Mouse (Mus musculus) hindbrain, embryonic 11.5 days (tissue): Measurements from ENCODE around the gene Elmo2. TPM values are rescaled to one million over a fixed set of nuclear protein-coding genes. Genes with fewer than 3 reads are reported as not detected.

Experiments used
- ATAC-seq: fragments of 200-750 bp; cut with Nextera tagmentation; 2 replicates; pipeline ENCODE4 v1.8.0; 2017; ENCODE audit warnings: mild to moderate bottlenecking, moderate TSS enrichment, moderate library complexity; ENCODE audit not compliant: low FRiP score
- DNase-seq: peaks from one replicate; pipeline ENCODE4 v3.0.0-alpha.2; 2015; ENCODE audit warnings: low spot score
- H3K27ac ChIP-seq: fragments of 300-500 bp; sonication (generic); 2 replicates; pipeline ENCODE4 v1.5.1; 2014; ENCODE audit warnings: mild to moderate bottlenecking, low read depth, low read length
- H3K27me3 ChIP-seq: fragments of 300-500 bp; sonication (generic); 2 replicates; pipeline ENCODE4 v1.6.1; 2014; ENCODE audit warnings: mild to moderate bottlenecking, low read length, moderate library complexity, mixed read lengths; ENCODE audit not compliant: control insufficient read depth, insufficient read depth
- H3K36me3 ChIP-seq: fragments of 300-500 bp; sonication (generic); 2 replicates; pipeline ENCODE4 v1.6.1; 2014; ENCODE audit warnings: mild to moderate bottlenecking, low read length, moderate library complexity, mixed read lengths; ENCODE audit not compliant: control insufficient read depth, insufficient read depth
- H3K4me1 ChIP-seq: fragments of 300-500 bp; sonication (generic); replicated peaks from 2 replicates; pipeline ENCODE4 v1.6.1; 2014; ENCODE audit warnings: low read length, mixed read lengths; ENCODE audit not compliant: control insufficient read depth, insufficient read depth
- H3K4me2 ChIP-seq: fragments of 300-500 bp; sonication (generic); replicated peaks from 2 replicates; pipeline ENCODE4 v1.6.1; 2014; ENCODE audit warnings: mild to moderate bottlenecking, low read depth, low read length
- H3K4me3 ChIP-seq: fragments of 300-500 bp; sonication (generic); 2 replicates; pipeline ENCODE4 v1.5.1; 2014; ENCODE audit warnings: low read depth, low read length
- H3K9ac ChIP-seq: fragments of 300-500 bp; sonication (generic); 2 replicates; pipeline ENCODE4 v1.6.1; 2014; ENCODE audit warnings: low read depth, low read length
- H3K9me3 ChIP-seq: fragments of 300-500 bp; sonication (generic); 2 replicates; pipeline ENCODE4 v1.6.1; 2016; ENCODE audit warnings: low read length; ENCODE audit not compliant: control insufficient read depth
- WGBS: fragments of 180-500 bp; shearing (Covaris S2); extraction: QIAGEN DNeasy Blood & Tissue Kit; methylation state at CpG from one replicate; pipeline ENCODE4 v1.1.7; 2014; 5-methylcytosine and 5-hydroxymethylcytosine counted together
- polyA plus RNA-seq: library from polyadenylated mRNA; unstranded; fragments of >200 nt; fragmentation: Nextera tagmentation; extraction: Ambion mirVana; gene quantifications from 2 replicates; pipeline ENCODE4 v1.2.1, GENCODE M21; 2014

Elmo2 gene
- polyA plus RNA-seq, 1 experiment from 2014 or later, result 76.7 TPM

- 91% methylated on average over 3 of the region's 3 CpGs for WGBS
- DNase-seq (no peak), ATAC-seq (no peak)
- no peak overlapping the region for H3K27ac ChIP-seq
- no peaks in the 10 kb centered on the region for H3K36me3 ChIP-seq
- H3K9me3 ChIP-seq, result no peaks in the 10 kb centered on the region
- H3K4me3 ChIP-seq, result no peak overlapping the region
- H3K27me3 ChIP-seq, result no peaks in the 10 kb centered on the region
- H3K9ac ChIP-seq, result no peak overlapping the region
- H3K4me2 ChIP-seq, result no peak overlapping the region
- H3K4me1 ChIP-seq, result peaks cover 6% of the 10 kb centered on the region
These were observed 42.6 kb downstream of the Elmo2 start for GRCm38 (mm10) chr2:165283644-165284043.

- Histone ChIP-seq H3K4me1 (peaks cover 2% of the 10 kb centered on the region; the same call in 1 of the 2 replicates), H3K27me3 (no peaks in the 10 kb centered on the region), H3K36me3 (no peaks in the 10 kb centered on the region), H3K9me3 (no peaks in the 10 kb centered on the region), H3K4me3 (no peak overlapping the region), H3K27ac (no peak overlapping the region), H3K9ac (no peak overlapping the region), H3K4me2 (no peak overlapping the region)
- no peak for DNase-seq
- 60% methylated on average over 3 of the region's 6 CpGs for WGBS
- no peak for ATAC-seq
These were observed 44.4 kb downstream of the Elmo2 start for GRCm38 (mm10) chr2:165281779-165282311.

GRCm38 (mm10) chr2:165279351-165279750 lies 46.9 kb downstream of the Elmo2 start:
- no peaks in the 10 kb centered on the region for H3K9me3 ChIP-seq
- peaks cover 5% of the 10 kb centered on the region; the same call in 1 of the 2 replicates for H3K4me1 ChIP-seq
- H3K27ac ChIP-seq, result no peak overlapping the region
- H3K9ac ChIP-seq, result no peak overlapping the region
- ATAC-seq (no peak), DNase-seq (no peak)
- H3K27me3 ChIP-seq, result no peaks in the 10 kb centered on the region
- no peaks in the 10 kb centered on the region for H3K36me3 ChIP-seq
- 66% methylated on average over 10 of the region's 10 CpGs for WGBS
- H3K4me2 ChIP-seq, result no peak overlapping the region
- no peak overlapping the region for H3K4me3 ChIP-seq

- DNase-seq, result no peak
- Histone ChIP-seq H3K27ac (no peak overlapping the region), H3K9me3 (no peaks in the 10 kb centered on the region), H3K4me1 (peaks cover 5% of the 10 kb centered on the region; the same call in 1 of the 2 replicates), H3K4me2 (no peak overlapping the region), H3K4me3 (no peak overlapping the region), H3K9ac (no peak overlapping the region), H3K36me3 (no peaks in the 10 kb centered on the region), H3K27me3 (no peaks in the 10 kb centered on the region)
- 74% methylated on average over 5 of the region's 5 CpGs for WGBS
- no peak for ATAC-seq
These were observed 49.0 kb downstream of the Elmo2 start for GRCm38 (mm10) chr2:165277188-165277740.

- H3K9ac ChIP-seq, result no peak overlapping the region
- no peaks in the 10 kb centered on the region for H3K36me3 ChIP-seq
- peaks cover 5% of the 10 kb centered on the region; the same call in 1 of the 2 replicates for H3K4me1 ChIP-seq
- peak overlapping the region; percentile 37; the same call in 1 of the 2 replicates for H3K27ac ChIP-seq
- DNase-seq, result peak; percentile 74
- WGBS, result 32% methylated on average over 8 of the region's 8 CpGs
- H3K27me3 ChIP-seq, result no peaks in the 10 kb centered on the region
- H3K9me3 ChIP-seq, result no peaks in the 10 kb centered on the region
- no peak overlapping the region for H3K4me2 ChIP-seq
- ATAC-seq, result peak; percentile 36; the same call in 1 of the 2 replicates
- H3K4me3 ChIP-seq, result no peak overlapping the region
These were observed 50.5 kb downstream of the Elmo2 start for GRCm38 (mm10) chr2:165275824-165276223.

- 41% methylated on average over 8 of the region's 8 CpGs for WGBS
- peaks cover 5% of the 10 kb centered on the region; the same call in 1 of the 2 replicates for H3K4me1 ChIP-seq
- H3K27ac ChIP-seq, result peak overlapping the region; percentile 37; the same call in 1 of the 2 replicates
- H3K9ac ChIP-seq, result no peak overlapping the region
- ATAC-seq (peak; percentile 60), DNase-seq (peak; percentile 36)
- H3K4me2 ChIP-seq, result no peak overlapping the region
- H3K36me3 ChIP-seq, result no peaks in the 10 kb centered on the region
- H3K4me3 ChIP-seq, result no peak overlapping the region
- H3K9me3 ChIP-seq, result no peaks in the 10 kb centered on the region
- no peaks in the 10 kb centered on the region for H3K27me3 ChIP-seq
These were observed 51.1 kb downstream of the Elmo2 start for GRCm38 (mm10) chr2:165275124-165275640.

GRCm38 (mm10) chr2:165273589-165273988 lies 52.7 kb downstream of the Elmo2 start:
- Histone ChIP-seq H3K9me3 (no peaks in the 10 kb centered on the region), H3K4me3 (no peak overlapping the region), H3K27me3 (no peaks in the 10 kb centered on the region), H3K36me3 (no peaks in the 10 kb centered on the region), H3K4me2 (no peak overlapping the region), H3K9ac (no peak overlapping the region), H3K27ac (no peak overlapping the region), H3K4me1 (peaks cover 5% of the 10 kb centered on the region; the same call in 1 of the 2 replicates)
- 27% methylated on average over 4 of the region's 4 CpGs for WGBS
- peak; percentile 33 for DNase-seq
- ATAC-seq, result no peak

- Histone ChIP-seq H3K36me3 (no peaks in the 10 kb centered on the region), H3K27me3 (no peaks in the 10 kb centered on the region), H3K27ac (no peak overlapping the region), H3K4me2 (no peak overlapping the region), H3K9ac (no peak overlapping the region), H3K4me3 (no peak overlapping the region), H3K9me3 (no peaks in the 10 kb centered on the region), H3K4me1 (peaks cover 12% of the 10 kb centered on the region)
- WGBS, result 10% methylated on average over 8 of the region's 8 CpGs
- DNase-seq, result peak; percentile 27
- ATAC-seq, result peak; percentile 23; the same call in 1 of the 2 replicates
These were observed 55.0 kb downstream of the Elmo2 start for GRCm38 (mm10) chr2:165271326-165271725.

- Histone ChIP-seq H3K4me1 (peaks cover 14% of the 10 kb centered on the region), H3K4me3 (no peak overlapping the region), H3K27me3 (no peaks in the 10 kb centered on the region), H3K27ac (no peak overlapping the region; the same call in 1 of the 2 replicates), H3K9me3 (no peaks in the 10 kb centered on the region), H3K36me3 (no peaks in the 10 kb centered on the region), H3K4me2 (no peak overlapping the region), H3K9ac (no peak overlapping the region)
- ATAC-seq, result no peak
- 69% methylated on average over 7 of the region's 7 CpGs for WGBS
- no peak for DNase-seq
These were observed 55.4 kb downstream of the Elmo2 start for GRCm38 (mm10) chr2:165270858-165271257.
